Mouse (Mus musculus) midbrain, postnatal 0 days (tissue): Measurements from ENCODE around the gene Tfcp2. TPM values are rescaled to one million over a fixed set of nuclear protein-coding genes. Genes with fewer than 3 reads are reported as not detected.
"Not testable (repeated sequence)": the region's sequence is repeated elsewhere in the genome, so short reads cannot be mapped to it uniquely, and the experiment has no call there.

ENCODE experiments used
- ATAC-seq: fragments of 200-750 bp; cut with Nextera tagmentation; 2 replicates; pipeline ENCODE4 v1.8.0; 2017; ENCODE audit warnings: moderate number of reproducible peaks, mild to moderate bottlenecking, moderate TSS enrichment, moderate library complexity; ENCODE audit not compliant: low FRiP score
- DNase-seq: peaks from one replicate; pipeline ENCODE4 v3.0.0-alpha.2; 2015; ENCODE audit warnings: low spot score
- H3K27ac ChIP-seq: fragments of 300-500 bp; sonication (generic); 2 replicates; pipeline ENCODE4 v1.5.1; 2014; ENCODE audit warnings: low read depth, mild to moderate bottlenecking, low read length, mixed read lengths
- H3K27me3 ChIP-seq: fragments of 300-500 bp; sonication (generic); 2 replicates; pipeline ENCODE4 v1.6.1; 2014; ENCODE audit warnings: low read length, control low read depth, mixed read lengths; ENCODE audit not compliant: insufficient read depth
- H3K36me3 ChIP-seq: fragments of 300-500 bp; sonication (generic); 2 replicates; pipeline ENCODE4 v1.6.1; 2014; ENCODE audit warnings: low read length, control low read depth, mixed read lengths; ENCODE audit not compliant: insufficient read depth
- H3K4me1 ChIP-seq: fragments of 300-500 bp; sonication (generic); 2 replicates; pipeline ENCODE4 v1.6.1; 2014; ENCODE audit warnings: mild to moderate bottlenecking, control low read depth, antibody characterized with exemption, low read length, mixed read lengths; ENCODE audit not compliant: insufficient read depth
- H3K4me2 ChIP-seq: fragments of 300-500 bp; sonication (generic); 2 replicates; pipeline ENCODE4 v1.6.1; 2014; ENCODE audit warnings: low read depth, mild to moderate bottlenecking, low read length, mixed read lengths; ENCODE audit not compliant: poor library complexity, severe bottlenecking
- H3K4me3 ChIP-seq: fragments of 300-500 bp; sonication (generic); 2 replicates; pipeline ENCODE4 v1.5.1; 2014; ENCODE audit warnings: low read depth, mild to moderate bottlenecking, low read length, moderate library complexity
- H3K9ac ChIP-seq: fragments of 300-500 bp; sonication (generic); replicated peaks from 2 replicates; pipeline ENCODE4 v1.6.1; 2014; ENCODE audit warnings: mild to moderate bottlenecking, low read length, moderate library complexity, mixed read lengths; ENCODE audit not compliant: poor library complexity, severe bottlenecking
- H3K9me3 ChIP-seq: fragments of 300-500 bp; sonication (generic); 2 replicates; pipeline ENCODE4 v1.6.1; 2016; ENCODE audit warnings: low read length, control low read depth
- CTCF ChIP-seq: IDR thresholded peaks from 2 replicates; pipeline ENCODE4 v1.5.1; 2016; ENCODE audit warnings: antibody characterized with exemption, mild to moderate bottlenecking
- WGBS: fragments of 180-500 bp; shearing (Covaris S2); extraction: QIAGEN DNeasy Blood & Tissue Kit; methylation state at CpG from one replicate; pipeline ENCODE4 v1.1.7; 2014; 5-methylcytosine and 5-hydroxymethylcytosine counted together
- polyA plus RNA-seq: library from polyadenylated mRNA; unstranded; fragments of >200 nt; fragmentation: Nextera tagmentation; extraction: Ambion mirVana; gene quantifications from 2 replicates; pipeline ENCODE4 v1.2.1, GENCODE M21; 2015
- total RNA-seq: library from RNA; depleted of rRNA; stranded (reverse); fragments of >200 nt; gene quantifications from 2 replicates; pipeline ENCODE4 v1.2.3, GENCODE M21; 2014

Tfcp2 gene
- total and polyA plus RNA-seq, 2 experiments from 2014 or later, result 30.4 to 36.7 TPM

DNA sequence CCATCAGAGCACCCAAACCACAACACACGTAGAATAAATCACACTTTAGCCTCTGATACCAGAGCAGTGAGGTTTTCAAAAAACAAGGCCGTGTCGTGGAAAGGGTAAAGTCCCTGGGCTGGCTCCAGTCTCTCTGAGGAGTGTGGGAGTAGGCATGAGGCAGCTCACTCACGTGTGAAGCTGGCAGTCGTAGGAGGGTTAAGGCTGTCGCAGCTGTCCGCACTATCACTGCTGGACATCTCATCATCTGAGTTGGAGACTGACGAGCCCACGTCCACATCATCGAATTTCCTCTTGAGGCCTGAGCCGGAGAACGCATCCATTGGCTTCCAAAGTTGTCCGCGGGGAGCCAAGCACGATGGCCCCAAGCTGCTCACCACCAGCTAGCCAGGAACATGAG lies 62.5 kb downstream of the Tfcp2 start:
- H3K4me3 ChIP-seq, result no peak overlapping the region
- peaks cover 15% of the 10 kb centered on the region for H3K4me1 ChIP-seq
- ATAC-seq (no peak), DNase-seq (no peak)
- no peaks in the 10 kb centered on the region for H3K9me3 ChIP-seq
- no peak overlapping the region for H3K4me2 ChIP-seq
- no peaks in the 10 kb centered on the region for H3K27me3 ChIP-seq
- no peak overlapping the region for H3K9ac ChIP-seq
- WGBS, result 81% methylated on average over 15 of the region's 15 CpGs
- peaks cover 40% of the 10 kb centered on the region for H3K36me3 ChIP-seq
- H3K27ac ChIP-seq, result no peak overlapping the region
- TF ChIP-seq CTCF, result no peak

DNA sequence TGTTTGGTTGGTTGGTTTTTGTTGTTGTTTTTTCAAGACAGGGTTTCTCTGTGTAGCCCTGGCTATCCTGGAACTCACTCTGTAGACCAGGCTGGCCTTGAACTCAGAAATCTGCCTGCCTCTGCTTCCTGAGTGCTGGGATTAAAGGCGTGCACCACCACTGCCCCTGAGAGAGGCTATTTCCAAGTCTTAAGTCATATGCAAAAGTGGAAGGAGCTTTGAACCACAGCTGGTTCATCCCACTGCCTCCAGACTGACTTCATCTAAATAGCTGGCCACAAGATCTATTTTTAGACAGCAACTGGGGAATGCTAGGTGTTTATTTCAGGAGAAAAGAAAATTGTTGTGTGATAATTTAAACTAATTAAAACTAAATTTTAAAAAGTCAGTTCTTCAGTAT lies 63.5 kb downstream of the Tfcp2 start:
- not testable (repeated sequence) for H3K9ac ChIP-seq, ATAC-seq, H3K27me3 ChIP-seq, H3K9me3 ChIP-seq, H3K4me2 ChIP-seq, H3K4me3 ChIP-seq, DNase-seq, H3K27ac ChIP-seq
- 86% methylated on average over 1 of the region's 1 CpGs for WGBS
- H3K4me1 ChIP-seq, result peaks cover 11% of the 10 kb centered on the region
- peaks cover 49% of the 10 kb centered on the region for H3K36me3 ChIP-seq

DNA sequence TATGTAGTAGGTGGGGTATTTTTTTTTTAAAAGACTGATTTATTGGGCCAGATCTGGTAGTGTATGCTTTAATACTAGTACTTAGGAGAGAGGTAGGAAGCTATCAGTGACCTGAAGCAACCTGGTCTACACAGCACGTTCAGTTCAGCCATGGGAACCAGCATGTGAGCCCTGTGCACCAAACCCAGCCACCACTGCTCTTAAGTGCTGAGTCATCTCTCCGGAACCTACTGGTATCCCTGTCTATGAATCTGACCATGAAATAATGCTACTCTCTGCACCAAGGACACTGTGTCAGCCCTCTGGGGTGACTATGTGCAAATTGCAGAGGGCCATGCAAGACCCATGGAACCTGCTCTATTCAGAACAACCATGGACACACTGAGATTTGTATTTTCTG lies 64.8 kb downstream of the Tfcp2 start:
- Histone ChIP-seq H3K4me2 (no peak overlapping the region), H3K36me3 (peaks cover 60% of the 10 kb centered on the region), H3K4me1 (peaks cover 2% of the 10 kb centered on the region), H3K27me3 (no peaks in the 10 kb centered on the region), H3K4me3 (no peak overlapping the region), H3K27ac (no peak overlapping the region), H3K9ac (no peak overlapping the region), H3K9me3 (no peaks in the 10 kb centered on the region)
- no peak for TF ChIP-seq CTCF
- DNase-seq (no peak), ATAC-seq (no peak)
- 91% methylated on average over 2 of the region's 2 CpGs for whole genome bisulfite sequencing

DNA sequence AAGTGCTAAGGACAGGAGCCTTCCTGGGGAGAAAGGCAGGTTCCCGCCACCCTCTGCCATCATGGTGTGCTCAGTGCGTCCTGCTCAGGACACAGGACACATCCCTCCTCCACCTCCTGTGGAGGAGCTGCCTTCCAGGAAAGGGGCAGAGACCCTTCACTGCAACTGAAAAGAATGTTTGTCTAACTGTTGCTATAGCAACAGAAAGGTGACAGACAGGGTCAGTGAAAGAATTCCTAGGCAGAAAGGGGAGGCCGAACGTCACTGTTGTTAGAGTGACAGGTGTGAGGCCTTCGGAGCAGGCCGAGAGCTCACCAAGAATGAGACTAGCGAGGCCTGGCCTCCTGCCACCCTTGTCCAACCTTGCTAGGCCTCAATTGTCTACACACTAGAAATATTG lies 65.4 kb downstream of the Tfcp2 start:
- no peaks in the 10 kb centered on the region; the same call in 1 of the 2 replicates for H3K4me1 ChIP-seq
- no peak for TF ChIP-seq CTCF
- H3K9ac ChIP-seq, result no peak overlapping the region
- H3K4me3 ChIP-seq, result no peak overlapping the region
- H3K27me3 ChIP-seq, result no peaks in the 10 kb centered on the region
- no peaks in the 10 kb centered on the region for H3K9me3 ChIP-seq
- no peak overlapping the region for H3K4me2 ChIP-seq
- H3K27ac ChIP-seq, result no peak overlapping the region
- no peak for ATAC-seq
- DNase-seq, result no peak
- WGBS, result 15% methylated on average over 7 of the region's 7 CpGs
- peaks cover 66% of the 10 kb centered on the region for H3K36me3 ChIP-seq

DNA sequence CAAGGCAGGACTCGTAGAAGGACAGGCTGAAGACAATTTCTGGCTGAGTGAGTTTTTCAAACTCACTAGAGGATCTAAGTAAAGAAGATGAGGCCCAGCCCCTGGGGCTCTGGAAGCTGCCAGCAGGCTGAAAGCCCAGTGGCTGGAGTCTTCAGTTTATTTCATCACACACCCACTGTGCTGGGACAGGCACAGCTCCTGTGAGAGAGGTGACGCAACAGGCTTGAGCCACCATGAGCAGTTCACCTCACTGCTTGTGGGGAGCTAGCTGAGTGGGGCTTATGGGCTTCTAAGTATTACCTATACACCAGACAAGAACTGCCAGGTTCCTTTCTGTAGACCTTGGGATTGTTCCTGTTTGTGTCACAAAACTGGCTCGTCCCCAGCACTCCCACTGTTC lies 66.2 kb downstream of the Tfcp2 start:
- no peak for TF ChIP-seq CTCF
- DNase-seq (no peak), ATAC-seq (no peak)
- WGBS, result 81% methylated on average over 3 of the region's 3 CpGs
- no peak overlapping the region for H3K4me2 ChIP-seq
- H3K9ac ChIP-seq, result no peak overlapping the region
- no peak overlapping the region for H3K4me3 ChIP-seq
- no peaks in the 10 kb centered on the region for H3K9me3 ChIP-seq
- no peaks in the 10 kb centered on the region for H3K27me3 ChIP-seq
- peaks cover 75% of the 10 kb centered on the region for H3K36me3 ChIP-seq
- H3K4me1 ChIP-seq, result no peaks in the 10 kb centered on the region
- H3K27ac ChIP-seq, result no peak overlapping the region

DNA sequence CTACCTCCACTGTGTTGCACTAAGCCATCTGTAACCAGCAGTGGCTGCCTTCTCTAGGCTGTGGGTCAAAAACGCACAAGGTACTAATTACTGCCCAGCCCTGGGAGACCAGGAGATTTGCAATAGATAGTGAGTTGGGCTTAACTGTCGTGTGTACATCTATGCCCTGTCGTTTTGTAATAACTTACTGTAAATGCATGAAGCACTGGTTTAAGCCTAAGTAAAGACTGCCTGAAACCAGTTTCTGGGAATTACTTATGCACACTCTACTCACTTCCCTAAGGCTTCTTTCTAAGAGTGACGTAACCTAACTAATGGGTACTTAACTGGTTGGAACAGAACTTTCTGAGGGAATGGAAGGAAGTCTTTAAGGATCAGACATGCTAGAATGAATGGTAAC lies 72.9 kb downstream of the Tfcp2 start:
- no peak overlapping the region for H3K9ac ChIP-seq
- WGBS, result 80% methylated on average over 4 of the region's 4 CpGs

More for the DNA sequence above, 72.9 kb downstream of the Tfcp2 start:
- peaks cover 76% of the 10 kb centered on the region for H3K36me3 ChIP-seq
- DNase-seq (no peak), ATAC-seq (no peak)
- H3K9me3 ChIP-seq, result no peaks in the 10 kb centered on the region
- H3K4me1 ChIP-seq, result no peaks in the 10 kb centered on the region
- no peak overlapping the region for H3K4me2 ChIP-seq
- no peak for TF ChIP-seq CTCF
- no peaks in the 10 kb centered on the region for H3K27me3 ChIP-seq
- H3K4me3 ChIP-seq, result no peak overlapping the region
- no peak overlapping the region for H3K27ac ChIP-seq
